Mouse (Mus musculus): ENCODE measurements at regions not wholly inside any gene's neighbourhood (a gene's known extent, or its start where the extent isn't known, plus 50 kb on each side); places are given as distances from the start of the nearest gene placed in this dataset.

DNA sequence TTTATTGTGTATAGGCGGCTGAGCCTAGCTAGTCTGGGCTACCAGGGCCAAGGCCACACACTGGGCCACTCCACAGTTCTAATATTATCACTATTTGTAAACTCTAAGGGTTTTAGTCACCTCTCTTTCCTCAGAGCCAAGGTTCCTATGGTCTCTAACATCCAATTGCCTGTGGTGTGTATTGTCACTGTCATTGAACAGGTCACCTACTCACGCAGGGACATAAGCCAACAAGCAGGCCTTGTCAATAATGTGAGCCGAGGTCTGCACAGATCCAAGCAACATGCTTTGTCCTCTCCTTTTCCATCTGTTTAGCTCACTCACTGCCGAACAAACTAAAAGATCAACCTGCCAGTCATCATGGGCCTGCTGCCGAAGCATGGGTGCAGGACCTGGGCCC is 79.5 kb upstream of the Ywhaq start:
- TF ChIP-seq POLR2A (IDR thresholded peaks at IDR 0.05; ENCODE audit: insufficient read depth, low read depth, low read length) (no peak), CTCF (IDR thresholded peaks at IDR 0.05; ENCODE audit: insufficient read depth, low read depth, low read length) (no peak)
